Mouse (Mus musculus): ENCODE data around the gene Neurl3. TPM values are rescaled to one million over a fixed set of nuclear protein-coding genes. Genes with fewer than 3 reads are reported as not detected.

Neurl3 gene
- total RNA-seq, 2 experiments from 2014 or later: 0.55 to 0.67 TPM

GRCm38 (mm10) chr1:36258631-36259030 is 15.8 kb downstream of the Neurl3 start:
- no peak for DNase-seq (ENCODE audit: low spot score in 2 of 2)

GRCm38 (mm10) chr1:36257276-36257675 is 17.2 kb downstream of the Neurl3 start:
- DNase-seq (ENCODE audit: low spot score in 2 of 2): no peak

- no peak for DNase-seq (ENCODE audit: low spot score in 2 of 2)
These were observed 18.4 kb downstream of the Neurl3 start for GRCm38 (mm10) chr1:36255871-36256640.

GRCm38 (mm10) chr1:36254635-36255360 is 19.7 kb downstream of the Neurl3 start:
- no peak for DNase-seq (ENCODE audit: low spot score in 2 of 2)

GRCm38 (mm10) chr1:36252791-36253190 is 21.7 kb downstream of the Neurl3 start:
- peak; percentile 61 to 85 for DNase-seq (ENCODE audit: low spot score in 2 of 2)

- no peak for DNase-seq (ENCODE audit: low spot score in 2 of 2)
These were observed 23.1 kb downstream of the Neurl3 start for GRCm38 (mm10) chr1:36251426-36251825.

GRCm38 (mm10) chr1:36246688-36247087 is 27.8 kb downstream of the Neurl3 start:
- DNase-seq (ENCODE audit: low spot score in 2 of 2): no peak

- no peak for DNase-seq (ENCODE audit: low spot score in 2 of 2)
These were observed 29.7 kb downstream of the Neurl3 start for GRCm38 (mm10) chr1:36244828-36245215.

- DNase-seq (ENCODE audit: low spot score in 2 of 2): peak; percentile 85 to 94
These were observed 30.2 kb downstream of the Neurl3 start, which contains the start of gene Uggt1 for GRCm38 (mm10) chr1:36244058-36244827. Gene Uggt1, minus strand, starts transcription at chr1:36244720.

GRCm38 (mm10) chr1:36243447-36244057 is 30.9 kb downstream of the Neurl3 start:
- DNase-seq (ENCODE audit: low spot score in 2 of 2): no peak

- DNase-seq (ENCODE audit: low spot score in 2 of 2): no peak
These were observed 32.5 kb downstream of the Neurl3 start for GRCm38 (mm10) chr1:36241903-36242429.

- no peak for DNase-seq (ENCODE audit: low spot score in 2 of 2)
These were observed 34.3 kb downstream of the Neurl3 start for GRCm38 (mm10) chr1:36240176-36240575.

- no peak for DNase-seq (ENCODE audit: low spot score in 2 of 2)
These were observed 35.1 kb downstream of the Neurl3 start for GRCm38 (mm10) chr1:36239396-36239795.

- DNase-seq (ENCODE audit: low spot score in 2 of 2): no peak
These were observed 38.6 kb downstream of the Neurl3 start for GRCm38 (mm10) chr1:36235855-36236254.

- no peak for DNase-seq (ENCODE audit: low spot score in 2 of 2)
These were observed 39.3 kb downstream of the Neurl3 start for GRCm38 (mm10) chr1:36235057-36235639.

- DNase-seq (ENCODE audit: low spot score in 2 of 2): no peak
These were observed 41.3 kb downstream of the Neurl3 start for GRCm38 (mm10) chr1:36233218-36233617.

- no peak for DNase-seq (ENCODE audit: low spot score in 2 of 2)
These were observed 43.4 kb downstream of the Neurl3 start for GRCm38 (mm10) chr1:36230919-36231705.

GRCm38 (mm10) chr1:36228461-36228860 is 46.0 kb downstream of the Neurl3 start:
- DNase-seq (ENCODE audit: low spot score in 2 of 2): no peak

GRCm38 (mm10) chr1:36224648-36225047 is 49.8 kb downstream of the Neurl3 start:
- DNase-seq (ENCODE audit: low spot score in 2 of 2): no peak

All from layer of hippocampus, postnatal 14 days (tissue).